Mouse (Mus musculus) heart, embryonic 15.5 days (tissue): ENCODE data around the gene Tctn1. TPM values are rescaled to one million over a fixed set of nuclear protein-coding genes. Genes with fewer than 3 reads are reported as not detected.

Experiments used
- ATAC-seq: fragments of 200-750 bp; cut with Nextera tagmentation; replicated peaks from 2 replicates; pipeline ENCODE4 v1.8.0; 2017; ENCODE audit warnings: low read depth, moderate TSS enrichment; ENCODE audit not compliant: insufficient number of reproducible peaks, insufficient read depth, low FRiP score
- H3K27ac ChIP-seq: fragments of 300-500 bp; sonication (generic); 2 replicates; pipeline ENCODE4 v1.5.1; 2015; ENCODE audit warnings: mild to moderate bottlenecking, inconsistent platforms
- H3K27me3 ChIP-seq: fragments of 300-500 bp; sonication (generic); 2 replicates; pipeline ENCODE4 v1.6.1; 2015; ENCODE audit warnings: inconsistent platforms
- H3K36me3 ChIP-seq: fragments of 300-500 bp; sonication (generic); 2 replicates; pipeline ENCODE4 v1.6.1; 2015; ENCODE audit warnings: mild to moderate bottlenecking, inconsistent platforms
- H3K4me1 ChIP-seq: fragments of 300-500 bp; sonication (generic); replicated peaks from 2 replicates; pipeline ENCODE4 v1.6.1; 2015; ENCODE audit warnings: inconsistent platforms
- H3K4me2 ChIP-seq: fragments of 300-500 bp; sonication (generic); 2 replicates; pipeline ENCODE4 v1.6.1; 2015; ENCODE audit warnings: inconsistent platforms, mild to moderate bottlenecking, moderate library complexity
- H3K4me3 ChIP-seq: fragments of 300-500 bp; sonication (generic); 2 replicates; pipeline ENCODE4 v1.5.1; 2015; ENCODE audit warnings: mild to moderate bottlenecking, inconsistent platforms
- H3K9ac ChIP-seq: fragments of 300-500 bp; sonication (generic); 2 replicates; pipeline ENCODE4 v1.6.1; 2015; ENCODE audit warnings: mild to moderate bottlenecking, inconsistent platforms
- H3K9me3 ChIP-seq: fragments of 300-500 bp; sonication (generic); replicated peaks from 2 replicates; pipeline ENCODE4 v1.6.1; 2016; ENCODE audit warnings: inconsistent platforms
- WGBS: fragments of 180-500 bp; shearing (Covaris S2); methylation state at CpG from one replicate; pipeline ENCODE4 v1.1.7; 2015; ENCODE audit warnings: mixed read lengths; 5-methylcytosine and 5-hydroxymethylcytosine counted together
- polyA plus RNA-seq: library from polyadenylated mRNA; unstranded; fragments of >200 nt; fragmentation: Nextera tagmentation; extraction: Ambion mirVana; gene quantifications from 2 replicates; pipeline ENCODE4 v1.2.1, GENCODE M21; 2015

The Tctn1 gene
- polyA plus RNA-seq, 1 experiment from 2014 or later, result 2.5 TPM

DNA sequence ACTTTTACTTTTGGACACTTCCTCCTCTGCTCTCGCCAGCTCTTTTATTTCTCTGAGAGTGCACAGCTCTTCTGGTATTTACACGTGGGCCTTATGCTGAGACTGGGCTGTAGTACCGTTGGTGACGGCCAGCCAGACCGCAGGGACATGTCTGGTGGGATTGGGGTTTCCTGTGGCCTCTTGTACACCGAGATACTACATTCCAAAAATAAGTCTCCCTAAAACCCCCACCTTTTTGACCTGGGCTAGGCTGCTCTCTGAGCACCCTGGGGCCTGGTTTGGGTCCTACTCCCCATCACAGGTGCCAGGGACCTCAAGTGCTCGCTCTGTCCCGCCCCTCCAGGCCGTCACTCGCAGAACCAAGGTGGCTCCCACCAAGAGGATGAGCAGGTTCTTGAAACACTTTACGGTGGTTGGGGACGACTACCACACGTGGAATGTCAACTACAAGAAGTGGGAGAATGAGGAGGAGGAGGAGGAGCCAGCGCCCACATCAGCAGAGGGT is 31.1 kb downstream of the Tctn1 start:
- no peaks in the 10 kb centered on the region for H3K27me3 ChIP-seq
- H3K27ac ChIP-seq, result no peak overlapping the region
- H3K9me3 ChIP-seq, result no peaks in the 10 kb centered on the region
- no peak overlapping the region for H3K4me2 ChIP-seq
- no peak for ATAC-seq
- no peak overlapping the region for H3K9ac ChIP-seq
- no peak overlapping the region for H3K4me3 ChIP-seq
- H3K4me1 ChIP-seq, result peaks cover 7% of the 10 kb centered on the region
- H3K36me3 ChIP-seq, result no peaks in the 10 kb centered on the region
- WGBS, result 61% methylated on average over 14 of the region's 14 CpGs

DNA sequence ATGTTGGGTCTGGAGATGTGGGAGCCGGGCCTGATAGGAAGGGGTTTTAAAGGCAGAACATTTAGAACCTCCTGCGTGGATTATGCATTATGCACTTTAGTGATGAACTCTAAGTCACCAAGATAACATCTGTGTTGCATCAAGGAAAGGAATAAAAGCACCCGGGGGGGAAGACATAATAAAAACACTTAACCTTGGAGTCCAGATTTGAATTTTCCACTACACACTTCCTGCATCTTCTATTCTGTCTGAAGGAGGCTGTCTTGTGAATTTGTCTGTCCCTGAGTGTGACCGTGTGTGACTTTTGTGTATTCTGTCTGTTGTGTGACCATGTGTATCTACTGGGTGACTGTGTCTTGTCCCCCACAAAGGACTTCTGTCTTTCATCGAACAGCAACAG is 32.3 kb downstream of the Tctn1 start:
- ATAC-seq, result no peak
- Histone ChIP-seq H3K27ac (no peak overlapping the region), H3K4me3 (no peak overlapping the region), H3K36me3 (no peaks in the 10 kb centered on the region), H3K9me3 (0 out of 2 replicates have a peak, but pooled peaks cover 2% of the 10 kb centered on the region), H3K27me3 (no peaks in the 10 kb centered on the region), H3K9ac (no peak overlapping the region), H3K4me1 (peaks cover 7% of the 10 kb centered on the region), H3K4me2 (no peak overlapping the region)
- 61% methylated on average over 5 of the region's 5 CpGs for WGBS

DNA sequence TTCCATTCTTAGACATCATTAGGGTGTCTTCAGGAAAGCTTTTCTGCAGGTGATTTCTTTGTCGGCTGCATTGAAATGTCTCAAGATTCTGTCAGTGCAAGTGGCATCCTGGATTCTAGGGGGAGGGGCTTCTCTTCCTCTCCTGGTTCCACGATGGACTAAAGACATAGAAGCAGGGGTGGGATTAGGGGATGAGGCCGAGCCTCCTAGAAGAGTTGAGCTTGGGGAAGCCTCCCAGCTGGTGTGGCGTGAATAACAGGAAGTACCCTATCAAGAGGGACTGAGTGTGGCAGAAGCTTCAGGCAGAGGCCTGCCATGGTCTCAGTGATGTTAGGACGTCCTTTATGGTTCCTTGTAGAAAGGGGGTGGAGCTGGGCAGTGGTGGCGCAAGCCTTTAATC is 32.8 kb downstream of the Tctn1 start:
- H3K9ac ChIP-seq, result no peak overlapping the region
- WGBS, result 55% methylated on average over 6 of the region's 6 CpGs
- H3K36me3 ChIP-seq, result no peaks in the 10 kb centered on the region
- H3K27ac ChIP-seq, result no peak overlapping the region
- H3K9me3 ChIP-seq, result 0 out of 2 replicates have a peak, but pooled peaks cover 2% of the 10 kb centered on the region
- H3K4me1 ChIP-seq, result peaks cover 7% of the 10 kb centered on the region
- no peak for ATAC-seq
- H3K4me2 ChIP-seq, result no peak overlapping the region
- no peaks in the 10 kb centered on the region for H3K27me3 ChIP-seq
- no peak overlapping the region for H3K4me3 ChIP-seq

DNA sequence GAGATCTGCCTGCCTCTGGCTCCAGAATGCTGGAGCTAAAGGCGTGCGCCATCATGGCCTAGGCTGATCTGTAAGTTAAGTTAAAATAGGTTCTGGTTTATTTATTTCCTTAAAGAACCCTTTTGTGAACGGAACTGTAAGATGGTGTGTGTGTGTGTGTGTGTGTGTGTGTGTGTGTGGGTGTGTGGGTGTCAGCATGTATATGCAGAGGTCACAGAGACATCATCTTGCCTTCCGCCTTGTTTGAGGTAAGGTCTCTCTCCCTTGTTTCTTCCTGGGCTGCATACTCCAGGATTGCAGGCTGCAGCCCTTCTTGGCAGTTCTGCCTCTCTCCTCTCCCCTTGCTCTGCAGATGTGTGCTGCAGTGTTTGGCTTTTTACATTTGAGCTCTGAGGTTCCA is 33.4 kb downstream of the Tctn1 start:
- 0 out of 2 replicates have a peak, but pooled peaks cover 2% of the 10 kb centered on the region for H3K9me3 ChIP-seq
- H3K4me3 ChIP-seq, result no peak overlapping the region
- no peak overlapping the region for H3K4me2 ChIP-seq
- no peaks in the 10 kb centered on the region for H3K27me3 ChIP-seq
- no peak overlapping the region for H3K9ac ChIP-seq
- no peaks in the 10 kb centered on the region for H3K36me3 ChIP-seq
- H3K27ac ChIP-seq, result no peak overlapping the region
- H3K4me1 ChIP-seq, result peaks cover 7% of the 10 kb centered on the region
- ATAC-seq, result no peak
- 84% methylated on average over 4 of the region's 4 CpGs for WGBS

DNA sequence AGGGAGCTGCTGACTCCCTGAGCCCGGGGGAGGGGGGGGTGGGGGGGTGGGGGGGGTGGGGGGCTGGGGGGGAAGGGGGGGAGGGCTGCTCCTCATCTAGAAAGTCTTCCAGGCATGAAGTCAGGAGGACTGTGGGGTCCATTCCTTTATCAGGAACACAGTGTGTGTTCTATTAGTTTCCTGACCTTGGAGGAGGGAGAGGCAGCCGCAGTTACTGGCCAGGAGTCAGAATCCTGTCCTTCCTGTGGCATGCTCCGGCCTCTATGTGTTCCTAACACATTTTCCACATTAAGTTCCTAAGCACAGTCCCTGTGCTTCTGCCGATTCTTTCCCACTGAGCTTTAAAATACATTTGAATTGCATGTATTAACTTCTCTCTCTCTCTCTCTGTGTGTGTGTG is 35.5 kb downstream of the Tctn1 start:
- Histone ChIP-seq H3K27ac (no peak overlapping the region), H3K9me3 (0 out of 2 replicates have a peak, but pooled peaks cover 2% of the 10 kb centered on the region), H3K4me2 (no peak overlapping the region), H3K9ac (no peak overlapping the region), H3K27me3 (no peaks in the 10 kb centered on the region), H3K4me3 (no peak overlapping the region), H3K36me3 (no peaks in the 10 kb centered on the region), H3K4me1 (peaks cover 5% of the 10 kb centered on the region)
- WGBS, result 43% methylated on average over 3 of the region's 4 CpGs
- no peak for ATAC-seq

DNA sequence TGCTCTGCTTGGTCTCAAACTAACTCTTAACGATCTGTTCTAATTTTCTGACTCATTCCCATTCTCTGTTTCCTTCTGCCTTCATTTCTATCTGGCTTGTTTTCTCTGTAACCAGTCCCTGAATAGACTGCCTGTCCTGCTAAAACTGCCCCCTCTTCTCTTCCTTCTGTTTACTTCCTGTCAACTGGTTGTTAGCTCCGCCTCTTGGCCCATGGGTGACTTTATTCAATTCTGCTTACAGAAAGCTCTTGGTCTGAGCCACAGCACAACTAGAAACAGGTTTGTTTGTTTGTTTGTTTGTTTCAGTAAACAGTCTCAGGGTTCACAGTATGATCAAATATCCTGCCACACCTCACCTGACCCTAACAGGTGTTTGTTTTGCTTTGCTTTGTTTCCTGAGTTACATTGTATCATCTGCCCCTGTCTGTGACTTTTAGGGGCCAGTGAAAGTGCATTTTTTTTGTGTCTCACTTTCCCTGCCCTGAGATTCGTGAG is 35.9 kb downstream of the Tctn1 start:
- WGBS, result 84% methylated on average over 3 of the region's 3 CpGs
- H3K27ac ChIP-seq, result no peak overlapping the region
- ATAC-seq, result no peak

DNA sequence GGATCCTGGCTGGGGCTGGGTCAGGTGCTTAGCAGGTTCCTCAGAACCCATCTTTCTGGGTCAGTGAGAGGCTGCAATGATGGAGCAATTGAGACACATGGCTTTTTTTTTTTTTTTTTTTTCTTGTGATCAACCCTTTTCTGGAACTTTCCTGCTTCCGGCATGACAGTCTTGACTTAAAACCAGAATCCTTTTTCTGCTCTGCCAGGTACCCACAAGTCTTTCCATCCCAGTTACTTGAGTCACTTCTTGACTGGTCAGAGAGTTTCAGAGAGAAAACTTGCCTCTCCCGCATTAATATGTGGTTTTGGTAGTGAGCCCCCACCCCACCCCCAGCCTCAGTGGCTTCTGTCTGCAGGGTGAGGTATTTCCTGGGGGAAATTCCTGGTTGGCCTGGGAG is 40.0 kb downstream of the Tctn1 start:
- no peak overlapping the region for H3K27ac ChIP-seq
- peaks cover 7% of the 10 kb centered on the region for H3K4me1 ChIP-seq
- 0 out of 2 replicates have a peak, but pooled peaks cover 2% of the 10 kb centered on the region for H3K9me3 ChIP-seq
- H3K9ac ChIP-seq, result no peak overlapping the region
- no peak overlapping the region for H3K4me2 ChIP-seq
- 83% methylated on average over 2 of the region's 2 CpGs for WGBS
- H3K4me3 ChIP-seq, result no peak overlapping the region
- no peaks in the 10 kb centered on the region for H3K36me3 ChIP-seq
- H3K27me3 ChIP-seq, result no peaks in the 10 kb centered on the region
- no peak for ATAC-seq

More for the DNA sequence above, 35.9 kb downstream of the Tctn1 start:
- peaks cover 4% of the 10 kb centered on the region for H3K4me1 ChIP-seq
- H3K27me3 ChIP-seq, result no peaks in the 10 kb centered on the region
- no peak overlapping the region for H3K4me3 ChIP-seq
- H3K4me2 ChIP-seq, result no peak overlapping the region
- H3K9ac ChIP-seq, result no peak overlapping the region
- H3K36me3 ChIP-seq, result no peaks in the 10 kb centered on the region
- 0 out of 2 replicates have a peak, but pooled peaks cover 2% of the 10 kb centered on the region for H3K9me3 ChIP-seq

DNA sequence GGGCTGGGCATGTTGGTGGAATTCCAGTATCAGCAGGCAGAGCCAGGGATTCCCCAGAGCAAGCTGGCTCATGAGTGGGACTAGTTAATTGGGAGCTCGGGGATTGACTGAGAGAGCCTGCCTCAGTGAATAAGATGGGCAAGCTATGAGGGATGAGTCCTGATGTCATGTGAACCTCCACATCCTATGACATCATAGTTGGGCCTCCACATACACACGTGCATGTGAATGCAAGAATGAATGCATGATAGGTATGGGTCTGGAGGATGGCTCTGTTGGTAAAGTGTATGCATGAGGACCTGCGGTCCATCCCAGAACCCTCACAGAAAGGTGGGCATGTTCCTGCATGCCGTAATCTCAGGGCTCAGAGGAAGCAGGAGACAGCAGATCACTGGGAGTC is 43.2 kb downstream of the Tctn1 start:
- no peaks in the 10 kb centered on the region for H3K27me3 ChIP-seq
- WGBS, result 87% methylated on average over 4 of the region's 4 CpGs
- ATAC-seq, result no peak
- no peak overlapping the region for H3K27ac ChIP-seq
- H3K9ac ChIP-seq, result no peak overlapping the region
- peaks cover 7% of the 10 kb centered on the region for H3K4me1 ChIP-seq
- H3K9me3 ChIP-seq, result no peaks in the 10 kb centered on the region
- H3K4me3 ChIP-seq, result no peak overlapping the region
- no peaks in the 10 kb centered on the region for H3K36me3 ChIP-seq
- H3K4me2 ChIP-seq, result no peak overlapping the region

DNA sequence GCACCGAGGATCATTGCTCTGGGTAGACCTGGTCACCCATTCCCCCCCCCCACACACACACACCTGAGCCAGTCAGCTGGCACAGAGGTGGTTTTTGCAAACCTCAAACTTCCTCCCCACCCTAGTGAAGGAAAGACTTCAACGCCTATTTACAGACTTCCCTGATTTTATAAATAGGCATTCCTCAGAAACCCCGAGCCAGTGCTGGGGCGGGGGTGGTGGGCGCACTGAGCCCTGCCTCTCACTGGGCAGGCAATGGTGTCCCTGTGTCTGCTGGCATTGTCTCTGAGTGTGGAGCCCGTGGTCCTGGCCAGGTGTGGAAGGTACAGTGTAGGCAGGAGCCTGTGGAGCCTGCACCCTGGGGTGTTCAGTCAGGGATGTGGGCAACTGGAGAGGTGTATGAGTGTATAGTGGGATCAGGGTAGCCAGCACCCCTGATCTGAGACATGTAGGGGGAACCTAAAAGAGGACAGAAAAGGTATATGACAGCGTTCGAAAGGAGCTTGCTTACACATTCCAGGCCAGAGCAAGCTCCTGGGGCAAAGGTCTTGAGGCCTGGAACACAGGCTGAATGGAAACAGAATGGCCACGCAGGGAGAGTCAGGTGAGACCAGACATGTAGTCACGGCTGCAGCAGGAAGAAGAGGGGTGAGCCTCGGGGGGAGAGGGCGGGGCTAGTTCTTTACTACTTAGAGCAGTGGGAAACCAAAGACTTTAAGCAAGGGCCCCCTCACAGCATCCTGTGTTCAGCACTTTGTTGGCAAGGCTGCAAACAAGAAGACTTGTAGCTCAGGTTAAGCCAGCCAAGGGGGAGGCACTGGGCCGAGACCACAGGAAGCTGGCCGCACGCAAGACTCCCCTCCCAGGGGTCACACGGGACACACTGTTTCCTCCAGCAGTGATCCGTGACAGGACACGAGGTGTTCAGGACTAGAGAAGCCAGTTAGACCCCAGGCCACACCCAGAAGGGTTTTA is 44.3 kb downstream of the Tctn1 start:
- H3K9me3 ChIP-seq, result no peaks in the 10 kb centered on the region
- peaks cover 7% of the 10 kb centered on the region for H3K4me1 ChIP-seq
- H3K27me3 ChIP-seq, result no peaks in the 10 kb centered on the region
- ATAC-seq, result peak; percentile 45; the same call in 1 of the 2 replicates
- no peak overlapping the region for H3K4me3 ChIP-seq
- no peak overlapping the region for H3K9ac ChIP-seq
- H3K4me2 ChIP-seq, result no peak overlapping the region
- H3K27ac ChIP-seq, result no peak overlapping the region
- no peaks in the 10 kb centered on the region for H3K36me3 ChIP-seq
- WGBS, result 52% methylated on average over 18 of the region's 18 CpGs

DNA sequence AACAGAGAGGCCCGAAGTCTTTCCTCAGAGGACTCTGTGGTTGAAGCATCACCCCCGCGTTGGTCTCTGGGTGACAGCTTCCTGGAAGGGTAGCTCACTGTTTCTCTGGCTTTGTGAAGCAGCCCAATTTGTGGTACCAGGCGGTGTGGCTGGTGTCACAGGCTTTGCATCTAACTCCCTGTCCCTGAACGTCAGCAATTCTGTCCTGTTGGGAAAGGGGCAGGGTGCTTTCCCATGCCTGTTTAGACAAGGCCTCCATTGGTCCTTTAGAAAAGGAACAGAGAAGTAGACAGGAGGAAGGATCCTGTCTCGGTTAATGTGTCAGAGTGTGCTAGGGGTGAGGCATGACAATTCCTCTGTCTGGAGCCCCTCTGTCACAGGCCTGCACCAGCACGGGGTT is 45.3 kb downstream of the Tctn1 start:
- H3K27me3 ChIP-seq, result no peaks in the 10 kb centered on the region
- no peak overlapping the region for H3K27ac ChIP-seq
- H3K9ac ChIP-seq, result no peak overlapping the region
- peaks cover 7% of the 10 kb centered on the region for H3K4me1 ChIP-seq
- H3K4me2 ChIP-seq, result no peak overlapping the region
- H3K36me3 ChIP-seq, result no peaks in the 10 kb centered on the region
- no peak for ATAC-seq
- 76% methylated on average over 7 of the region's 7 CpGs for WGBS
- no peaks in the 10 kb centered on the region for H3K9me3 ChIP-seq
- no peak overlapping the region for H3K4me3 ChIP-seq

DNA sequence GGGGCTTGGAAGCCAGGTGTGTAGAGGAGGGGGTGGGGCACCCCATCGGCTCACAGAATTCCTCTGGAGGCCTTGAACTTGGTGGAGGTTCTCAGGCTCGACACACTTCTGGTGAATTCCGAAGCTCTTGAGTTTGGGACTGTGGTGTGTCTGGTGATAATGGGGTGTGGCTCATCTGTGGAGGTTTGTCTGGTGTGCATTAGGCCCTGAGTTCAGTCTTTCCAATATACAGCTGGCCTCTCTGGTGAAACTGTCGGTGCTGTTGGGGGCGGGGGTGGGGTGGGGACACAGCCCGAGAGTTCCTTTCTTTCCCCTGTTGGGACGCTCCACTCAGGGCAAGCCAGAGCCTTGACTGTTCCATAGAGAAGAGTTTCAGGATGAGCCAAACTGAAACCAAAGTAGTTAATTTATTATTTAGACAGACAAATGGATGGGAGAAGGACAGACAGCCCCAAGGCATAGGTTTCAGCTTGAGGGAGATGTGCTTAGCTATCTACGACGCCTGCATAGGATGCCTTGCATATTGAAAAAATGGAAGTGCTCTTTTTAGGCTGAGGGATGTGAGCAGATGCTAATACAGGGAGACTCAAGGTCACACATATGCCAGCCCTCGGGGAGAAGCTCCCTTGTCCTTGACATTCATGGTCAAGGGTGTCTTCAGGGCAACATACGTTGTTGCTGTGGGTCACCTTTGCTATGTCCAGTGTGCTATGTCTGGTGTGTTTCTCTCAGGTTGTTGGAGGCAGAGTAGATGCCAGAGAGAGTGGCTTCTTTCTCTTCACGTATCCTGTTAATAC is 46.0 kb downstream of the Tctn1 start:
- peaks cover 7% of the 10 kb centered on the region for H3K4me1 ChIP-seq
- no peaks in the 10 kb centered on the region for H3K9me3 ChIP-seq
- no peak overlapping the region for H3K4me3 ChIP-seq
- H3K9ac ChIP-seq, result no peak overlapping the region
- H3K27me3 ChIP-seq, result no peaks in the 10 kb centered on the region
- no peak for ATAC-seq
- WGBS, result 77% methylated on average over 12 of the region's 12 CpGs
- no peak overlapping the region for H3K27ac ChIP-seq
- no peaks in the 10 kb centered on the region for H3K36me3 ChIP-seq
- no peak overlapping the region for H3K4me2 ChIP-seq
